Mouse (Mus musculus) MEL (cell line): ENCODE data around the gene Sh3bp4. TPM values are rescaled to one million over a fixed set of nuclear protein-coding genes. Genes with fewer than 3 reads are reported as not detected.

Experiments used
- DNase-seq: peaks from one replicate; pipeline ENCODE4 v3.0.0; 2011; ENCODE audit warnings: low read depth, low spot score
- H3K27ac ChIP-seq: 2 replicates; pipeline ENCODE4 v1.5.1; 2012; ENCODE audit warnings: low read depth, mild to moderate bottlenecking, control low read depth, low read length, moderate library complexity; ENCODE audit not compliant: control insufficient read depth
- H3K27me3 ChIP-seq, 2 experiments: fragments of 150-350 bp in 1 of 2; sonication (generic) in 1 of 2; 2 replicates each; pipeline ENCODE4 v1.6.1; 2012; ENCODE audit warnings: low read length in 2 of 2, mild to moderate bottlenecking in 2 of 2, improper control_type of control experiment in 1 of 2, moderate library complexity in 1 of 2; ENCODE audit not compliant: insufficient read depth in 2 of 2, control insufficient read depth in 1 of 2
- H3K36me3 ChIP-seq, 2 experiments: 2 replicates each; pipeline ENCODE4 v1.6.1; 2012 to 2014; ENCODE audit warnings: low read length in 2 of 2, improper control_type of control experiment in 1 of 2, inconsistent platforms in 1 of 2, mild to moderate bottlenecking in 1 of 2; ENCODE audit not compliant: insufficient read depth in 2 of 2, control insufficient read depth in 1 of 2
- H3K4me1 ChIP-seq, 2 experiments: fragments of 150-350 bp in 1 of 2; sonication (generic) in 1 of 2; 2 replicates each; pipeline ENCODE4 v1.6.1; 2012; ENCODE audit warnings: low read length in 2 of 2, improper control_type of control experiment in 1 of 2, mild to moderate bottlenecking in 1 of 2; ENCODE audit not compliant: insufficient read depth in 2 of 2, control insufficient read depth in 1 of 2
- H3K4me3 ChIP-seq, 2 experiments: fragments of 150-350 bp in 1 of 2; sonication (generic) in 1 of 2; 2 replicates each; pipeline ENCODE4 v1.5.1; 2012; ENCODE audit warnings: low read depth in 2 of 2, low read length in 2 of 2, mild to moderate bottlenecking in 2 of 2, moderate library complexity in 2 of 2, control low read depth in 1 of 2, improper control_type of control experiment in 1 of 2; ENCODE audit not compliant: control insufficient read depth in 1 of 2, insufficient read depth in 1 of 2
- H3K79me2 ChIP-seq: 2 replicates; pipeline ENCODE4 v1.6.1; 2012; ENCODE audit warnings: mild to moderate bottlenecking, low read length, moderate library complexity; ENCODE audit not compliant: control insufficient read depth, poor library complexity, insufficient read depth
- H3K9ac ChIP-seq: 2 replicates; pipeline ENCODE4 v1.6.1; 2012; ENCODE audit warnings: low read depth, mild to moderate bottlenecking, control low read depth, low read length, moderate library complexity; ENCODE audit not compliant: control insufficient read depth, poor library complexity, severe bottlenecking
- H3K9me3 ChIP-seq: fragments of 150-350 bp; sonication (generic); replicated peaks from 2 replicates; pipeline ENCODE4 v1.6.1; 2012; ENCODE audit warnings: mild to moderate bottlenecking, low read length, improper control_type of control experiment, moderate library complexity; ENCODE audit not compliant: insufficient read depth
- CHD2 ChIP-seq: IDR thresholded peaks from 2 replicates; pipeline ENCODE4 v1.6.1; 2011; ENCODE audit warnings: low read length, improper control_type of control experiment
- CTCF ChIP-seq, 3 experiments: IDR thresholded peaks in 2 of 3; conservative IDR thresholded peaks in 1 of 3; 2 replicates each; pipeline ENCODE4 v1.5.1; 2011 to 2012; ENCODE audit warnings: low read length in 3 of 3, low read depth in 2 of 3, mild to moderate bottlenecking in 2 of 3, improper control_type of control experiment in 1 of 3, inconsistent platforms in 1 of 3, mixed read lengths in 1 of 3, moderate library complexity in 1 of 3; ENCODE audit not compliant: control insufficient read depth in 1 of 3, insufficient read depth in 1 of 3, poor library complexity in 1 of 3, severe bottlenecking in 1 of 3
- E2F4 ChIP-seq: IDR thresholded peaks from 2 replicates; pipeline ENCODE4 v1.6.1; 2011; ENCODE audit warnings: low read depth, low read length, improper control_type of control experiment, borderline replicate concordance
- ELF1 ChIP-seq: IDR thresholded peaks from 2 replicates; pipeline ENCODE4 v1.6.1; 2014; ENCODE audit warnings: low read depth, mild to moderate bottlenecking, inconsistent platforms, low read length, improper control_type of control experiment, moderate library complexity
- EP300 ChIP-seq, 2 experiments: IDR thresholded peaks; 2 replicates each; pipeline ENCODE4 v1.6.1; 2011; ENCODE audit warnings: improper control_type of control experiment in 2 of 2, low read length in 2 of 2, low read depth in 1 of 2, mild to moderate bottlenecking in 1 of 2
- ETS1 ChIP-seq: IDR thresholded peaks from 2 replicates; pipeline ENCODE4 v1.6.1; 2012; ENCODE audit warnings: low read depth, mild to moderate bottlenecking, inconsistent platforms, low read length, improper control_type of control experiment, moderate library complexity
- GABPA ChIP-seq: IDR thresholded peaks from 2 replicates; pipeline ENCODE4 v1.6.1; 2012; ENCODE audit warnings: low read depth, mild to moderate bottlenecking, inconsistent platforms, low read length, improper control_type of control experiment, moderate library complexity
- HCFC1 ChIP-seq: IDR thresholded peaks from 2 replicates; pipeline ENCODE4 v1.6.1; 2012; ENCODE audit warnings: low read depth, mild to moderate bottlenecking, inconsistent platforms, low read length, improper control_type of control experiment, moderate library complexity
- JUND ChIP-seq: IDR thresholded peaks from 2 replicates; pipeline ENCODE4 v1.6.1; 2011; ENCODE audit warnings: low read depth, mild to moderate bottlenecking, improper control_type of control experiment, low read length
- KAT2A ChIP-seq: conservative IDR thresholded peaks from 2 replicates; pipeline ENCODE4 v1.6.1; 2012; ENCODE audit warnings: low read depth, low read length, improper control_type of control experiment, inconsistent platforms
- MAFK ChIP-seq: IDR thresholded peaks from 2 replicates; pipeline ENCODE4 v1.6.1; 2011; ENCODE audit warnings: low read depth, mild to moderate bottlenecking, low read length, improper control_type of control experiment, borderline replicate concordance
- MAZ ChIP-seq: IDR thresholded peaks from 2 replicates; pipeline ENCODE4 v1.6.1; 2012; ENCODE audit warnings: low read depth, mild to moderate bottlenecking, inconsistent platforms, low read length, improper control_type of control experiment
- MEF2A ChIP-seq: IDR thresholded peaks from 2 replicates; pipeline ENCODE4 v1.6.1; 2014; ENCODE audit warnings: low read depth, mild to moderate bottlenecking, inconsistent platforms, low read length, improper control_type of control experiment; ENCODE audit not compliant: poor library complexity, insufficient replicate concordance, severe bottlenecking; ENCODE audit errors: extremely low read depth
- MXI1 ChIP-seq: IDR thresholded peaks from 2 replicates; pipeline ENCODE4 v1.6.1; 2011; ENCODE audit warnings: mild to moderate bottlenecking, low read depth, low read length, improper control_type of control experiment
- MYB ChIP-seq: IDR thresholded peaks from 2 replicates; pipeline ENCODE4 v1.6.1; 2011; ENCODE audit warnings: mild to moderate bottlenecking, low read depth, low read length, improper control_type of control experiment
- NELFE ChIP-seq: IDR thresholded peaks from 2 replicates; pipeline ENCODE4 v1.6.1; 2011; ENCODE audit warnings: low read depth, low read length, improper control_type of control experiment
- NRF1 ChIP-seq: IDR thresholded peaks from 2 replicates; pipeline ENCODE4 v1.6.1; 2014; ENCODE audit warnings: low read depth, mild to moderate bottlenecking, inconsistent platforms, low read length, improper control_type of control experiment, moderate library complexity; ENCODE audit not compliant: poor library complexity, insufficient read depth, severe bottlenecking
- POLR2AphosphoS5 ChIP-seq: IDR thresholded peaks from 2 replicates; pipeline ENCODE4 v1.6.1; 2012; ENCODE audit warnings: low read depth, borderline replicate concordance, mild to moderate bottlenecking, inconsistent platforms, low read length, moderate library complexity, mixed read lengths
- RCOR1 ChIP-seq: IDR thresholded peaks from 2 replicates; pipeline ENCODE4 v1.6.1; 2012; ENCODE audit warnings: low read depth, mild to moderate bottlenecking, inconsistent platforms, low read length, improper control_type of control experiment
- SMC3 ChIP-seq: IDR thresholded peaks from 2 replicates; pipeline ENCODE4 v1.6.1; 2011; ENCODE audit warnings: low read depth, low read length, improper control_type of control experiment
- TAL1 ChIP-seq: IDR thresholded peaks from 2 replicates; pipeline ENCODE4 v1.6.1; 2012; ENCODE audit warnings: mild to moderate bottlenecking, inconsistent platforms, low read length, moderate library complexity, mixed read lengths
- TBP ChIP-seq: IDR thresholded peaks from 2 replicates; pipeline ENCODE4 v1.8.0; 2011; ENCODE audit warnings: low read depth, low read length, improper control_type of control experiment
- UBTF ChIP-seq: IDR thresholded peaks from 2 replicates; pipeline ENCODE4 v1.6.1; 2012; ENCODE audit warnings: low read depth, mild to moderate bottlenecking, inconsistent platforms, low read length, improper control_type of control experiment, moderate library complexity, borderline replicate concordance; ENCODE audit not compliant: insufficient read depth
- ZC3H11A ChIP-seq: IDR thresholded peaks from 2 replicates; pipeline ENCODE4 v1.6.1; 2012; ENCODE audit warnings: low read depth, mild to moderate bottlenecking, inconsistent platforms, low read length, improper control_type of control experiment
- ZKSCAN1 ChIP-seq: IDR thresholded peaks from 2 replicates; pipeline ENCODE4 v1.6.1; 2012; ENCODE audit warnings: low read depth, mild to moderate bottlenecking, inconsistent platforms, low read length, improper control_type of control experiment, moderate library complexity
- ZMIZ1 ChIP-seq: IDR thresholded peaks from 2 replicates; pipeline ENCODE4 v1.6.1; 2012; ENCODE audit warnings: low read depth, mild to moderate bottlenecking, inconsistent platforms, low read length, improper control_type of control experiment, moderate library complexity
- ZNF384 ChIP-seq: IDR thresholded peaks from 2 replicates; pipeline ENCODE4 v1.6.1; 2012; ENCODE audit warnings: low read depth, mild to moderate bottlenecking, inconsistent platforms, low read length, improper control_type of control experiment
- polyA plus RNA-seq, 2 experiments: library from polyadenylated mRNA; stranded (reverse) in 1 of 2; unstranded in 1 of 2; fragments of >175 nt in 1 of 2; fragments of >200 nt in 1 of 2; gene quantifications; 2 replicates each; pipeline versions ENCODE4 v1.2.1 to v1.2.4; 2012; ENCODE audit warnings: low replicate concordance in 2 of 2, low read depth in 1 of 2; ENCODE audit not compliant: insufficient read length in 2 of 2, insufficient read depth in 1 of 2, missing spikeins in 1 of 2
- total RNA-seq: library from RNA; depleted of rRNA; stranded (reverse); fragments of 300-350 nt; gene quantifications from 2 replicates; pipeline ENCODE4 v1.2.3, GENCODE M21; 2012

The Sh3bp4 gene
- total and polyA plus RNA-seq, 3 experiments, result not detected

GRCm38 (mm10) chr1:89103004-89103263, 32.7 kb downstream of the Sh3bp4 start:
- no peaks in the 10 kb centered on the region for H3K27me3 ChIP-seq
- H3K9me3 ChIP-seq, result no peaks in the 10 kb centered on the region
- TF ChIP-seq MAZ (no peak), GABPA (no peak), MAFK (no peak), E2F4 (no peak), ZNF384 (no peak), TBP (no peak), KAT2A (no peak), CTCF (IDR thresholded peaks at IDR 0.05 in 2 of 3, conservative IDR thresholded peaks at IDR 0.05 in 1 of 3; ENCODE audit: control insufficient read depth in 1 of 3, insufficient read depth in 1 of 3, low read depth in 2 of 3, low read length in 3 of 3, poor library complexity in 1 of 3, severe bottlenecking in 1 of 3) (no peak), TAL1 (no peak), MYB (no peak), UBTF (no peak), MEF2A (no peak)
- TF ChIP-seq, all 39 proteins: peak for 0
- Histone ChIP-seq H3K9ac (no peak overlapping the region), H3K4me3 (no peak overlapping the region), H3K79me2 (no peaks in the 10 kb centered on the region), H3K36me3 (no peaks in the 10 kb centered on the region), H3K4me1 (no peaks in the 10 kb centered on the region), H3K27ac (no peak overlapping the region)
- no peak for DNase-seq

- Histone ChIP-seq H3K4me3 (no peak overlapping the region), H3K27ac (no peak overlapping the region), H3K27me3 (no peaks in the 10 kb centered on the region), H3K4me1 (no peaks in the 10 kb centered on the region), H3K9ac (no peak overlapping the region), H3K79me2 (no peaks in the 10 kb centered on the region), H3K36me3 (no peaks in the 10 kb centered on the region), H3K9me3 (no peaks in the 10 kb centered on the region)
- TF ChIP-seq HCFC1, result no peak
- no peak for TF ChIP-seq EP300 (IDR thresholded peaks at IDR 0.05; ENCODE audit: low read depth in 1 of 2, low read length in 2 of 2)
- TF ChIP-seq ZC3H11A, result no peak
- no peak for TF ChIP-seq POLR2AphosphoS5
- no peak for TF ChIP-seq NELFE
- no peak for TF ChIP-seq RCOR1
- no peak for TF ChIP-seq MEF2A
- TF ChIP-seq MYB, result no peak
- no peak for TF ChIP-seq JUND
- TF ChIP-seq NRF1, result no peak
- TF ChIP-seq KAT2A, result no peak
- no peak for TF ChIP-seq MXI1
- no peak for TF ChIP-seq ZKSCAN1
- no peak for TF ChIP-seq ELF1
- TF ChIP-seq ZMIZ1, result no peak
- TF ChIP-seq CHD2, result no peak
- TF ChIP-seq ETS1, result no peak
- no peak for TF ChIP-seq SMC3
- DNase-seq, result no peak
Measured at GRCm38 (mm10) chr1:89103505-89103904, 33.3 kb downstream of the Sh3bp4 start.
